Mouse (Mus musculus) urinary bladder, postnatal 36 days (tissue): Measurements from ENCODE around the gene Tnfrsf11a.
"Not testable (repeated sequence)": the region's sequence is repeated elsewhere in the genome, so short reads cannot be mapped to it uniquely, and the experiment has no call there.

Experiments used
- DNase-seq, 2 experiments: peaks; one replicate each; pipeline ENCODE4 v3.0.0; 2022; ENCODE audit warnings: low spot score in 2 of 2, mixed read lengths in 1 of 2

Tnfrsf11a gene

DNA sequence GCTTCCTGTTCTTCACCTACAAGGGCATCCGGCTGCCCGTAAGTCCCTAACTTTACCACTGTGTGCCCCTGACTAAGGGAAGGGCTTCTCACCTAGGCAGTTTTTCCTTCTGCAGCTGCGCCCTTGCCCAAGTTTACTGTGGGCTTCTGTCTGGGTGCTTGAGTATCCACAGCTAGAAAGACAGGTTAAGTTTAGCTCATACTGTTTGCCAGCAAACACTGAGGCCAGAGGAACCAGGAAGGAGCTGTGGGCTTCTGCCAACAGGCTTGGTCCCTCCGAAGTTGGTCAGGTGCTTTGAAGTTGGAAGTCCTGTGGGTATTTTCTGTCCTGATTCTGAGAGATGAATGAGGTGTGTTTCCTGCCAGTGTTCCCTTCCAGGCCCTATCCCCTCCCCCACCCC lies 4.6 kb downstream of the Tnfrsf11a start:
- DNase-seq, result no peak

DNA sequence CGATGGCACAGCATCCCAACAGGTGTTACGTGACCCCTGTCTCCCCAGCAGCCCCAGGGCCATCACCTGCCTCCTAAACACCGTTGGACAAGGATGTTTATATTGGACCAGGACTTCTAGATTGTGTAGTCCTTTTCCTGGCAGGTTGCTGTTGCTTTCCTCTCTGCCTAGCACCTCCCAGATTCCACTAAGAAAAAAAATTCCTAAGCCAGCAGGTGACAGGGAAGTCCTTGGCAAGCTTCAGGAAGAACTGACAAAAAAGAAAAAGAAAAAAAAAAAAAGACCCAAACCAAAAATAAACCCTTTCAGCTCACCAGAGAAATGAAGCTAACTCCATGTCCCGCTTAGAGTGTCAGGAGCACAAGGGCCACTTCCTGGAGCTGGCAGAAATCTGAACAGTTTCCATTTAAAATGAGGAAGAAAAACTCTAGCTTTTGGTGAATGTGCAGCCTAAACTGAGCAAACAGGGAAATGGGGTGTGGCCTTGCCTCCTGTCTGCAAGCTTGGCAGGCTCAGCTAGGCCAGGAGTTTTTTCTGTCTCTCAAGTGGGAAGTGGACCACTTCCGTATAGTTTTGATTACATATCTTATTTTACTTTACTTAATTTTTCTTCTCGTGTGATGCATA lies 6.3 kb downstream of the Tnfrsf11a start:
- DNase-seq, result peak in 1 of 2 experiments; percentile 17

DNA sequence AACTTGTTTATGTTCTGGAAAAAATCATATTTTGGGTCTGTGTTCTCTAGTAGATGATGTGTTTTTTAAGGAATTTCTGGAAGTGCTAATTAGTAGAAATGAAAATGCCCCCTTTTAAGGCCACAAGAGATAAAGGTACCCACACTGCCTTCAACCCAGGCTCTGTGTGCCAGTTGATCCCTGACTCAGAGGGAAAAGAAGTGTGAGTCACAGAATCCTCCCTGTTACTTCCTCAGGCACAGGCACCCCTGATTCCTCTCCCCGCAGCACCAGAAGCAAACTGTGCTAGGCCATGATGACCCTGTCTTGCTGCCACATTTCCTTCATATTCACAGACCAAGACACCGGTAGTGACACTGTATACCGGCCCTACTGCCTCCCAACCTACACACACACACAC lies 9.6 kb downstream of the Tnfrsf11a start:
- no peak for DNase-seq

DNA sequence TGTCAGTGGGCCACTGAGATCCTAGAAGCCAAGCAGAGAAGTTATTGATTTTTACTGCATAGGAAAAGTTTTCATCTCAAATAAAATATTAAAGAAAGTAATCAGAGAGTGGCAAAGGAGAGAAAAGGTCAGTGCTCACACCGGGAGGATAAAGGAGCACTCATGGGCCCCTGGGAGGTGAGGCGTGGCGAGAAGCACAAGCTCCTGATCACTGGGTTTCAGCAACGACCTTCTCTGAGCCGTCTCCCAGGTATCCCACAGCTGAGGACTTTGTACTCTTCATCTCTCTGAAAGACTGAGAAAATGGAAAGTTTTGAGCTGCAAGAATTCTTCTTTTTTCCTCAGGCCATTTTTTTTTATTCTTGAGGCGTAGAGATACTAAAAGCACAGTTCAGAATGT lies 14.2 kb downstream of the Tnfrsf11a start:
- DNase-seq, result no peak

DNA sequence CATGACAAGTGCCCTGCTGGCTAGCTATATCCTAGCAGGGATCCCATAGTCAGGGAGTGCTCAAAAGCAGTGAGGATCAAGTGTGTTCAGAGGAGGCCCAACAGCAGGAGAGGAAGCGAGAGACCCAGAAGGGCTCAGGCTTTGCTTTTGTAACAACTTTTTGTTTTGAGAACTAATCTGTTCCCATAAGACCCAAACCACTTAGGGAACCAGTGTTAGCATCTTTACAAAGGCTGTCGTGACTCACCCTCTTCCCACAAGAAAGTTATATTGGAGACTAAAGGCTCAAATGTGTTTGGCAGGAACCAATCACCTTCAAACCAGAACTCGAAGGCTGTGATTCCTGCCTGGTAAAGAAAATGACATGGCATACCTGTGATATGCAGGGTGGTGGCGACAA lies 15.2 kb downstream of the Tnfrsf11a start:
- DNase-seq, result no peak

DNA sequence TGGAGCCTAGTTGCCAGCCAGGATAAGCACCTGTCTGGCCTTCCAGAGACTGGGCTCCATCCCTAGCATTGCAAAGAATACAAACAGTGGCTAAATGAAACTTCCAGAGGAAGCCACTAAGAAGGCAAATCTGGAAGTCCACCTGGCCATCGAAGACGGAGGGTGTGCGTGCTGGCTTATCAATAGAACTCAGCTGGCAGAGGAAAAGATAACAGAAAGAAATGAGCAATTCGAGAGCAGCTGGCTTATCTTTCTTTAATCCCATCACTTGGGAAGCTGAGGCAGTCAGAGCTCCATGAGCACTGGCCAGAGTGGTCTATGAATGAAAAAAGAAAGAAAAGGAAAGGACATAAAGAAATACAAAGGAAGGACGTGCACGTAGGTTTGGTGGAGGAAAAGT lies 20.1 kb downstream of the Tnfrsf11a start:
- DNase-seq, result no peak

DNA sequence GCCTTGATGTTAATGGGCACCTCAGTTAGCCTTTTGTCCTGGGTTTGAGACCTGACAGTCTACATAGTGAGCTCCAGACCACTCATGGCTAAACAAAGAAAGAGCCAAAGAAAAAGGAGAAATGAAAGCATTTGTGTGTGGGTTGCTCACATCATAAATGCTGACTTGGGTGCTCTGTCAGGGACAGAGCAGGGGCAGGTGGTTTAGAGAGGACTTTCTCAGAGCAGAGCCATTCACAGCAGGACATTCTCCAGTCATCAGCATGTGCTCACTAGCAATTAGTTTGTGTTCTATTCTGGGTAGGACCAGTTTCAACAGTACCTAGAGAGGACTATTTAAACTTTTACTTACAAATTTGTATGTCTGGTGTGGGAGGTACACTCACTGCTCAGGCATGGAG lies 20.7 kb downstream of the Tnfrsf11a start:
- DNase-seq, result no peak

DNA sequence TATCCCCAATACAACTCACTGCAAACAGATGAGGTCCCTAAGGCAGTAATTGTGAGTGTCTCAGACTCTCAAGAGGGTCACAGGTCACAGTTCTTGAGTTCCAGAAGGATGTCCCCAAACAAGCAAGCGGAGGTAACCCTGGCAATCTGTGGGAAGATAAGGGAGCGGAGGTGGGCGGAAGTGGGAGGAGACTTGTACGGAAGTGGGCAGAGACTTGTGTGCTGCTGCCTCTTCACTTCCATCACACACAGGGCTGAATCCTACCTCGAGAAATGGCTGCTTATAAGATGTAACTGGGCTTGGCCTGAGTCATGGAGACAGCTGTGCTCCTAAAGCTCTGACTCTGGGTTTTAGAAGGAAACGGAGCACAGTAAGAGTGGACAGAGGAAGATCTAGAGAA lies 22.4 kb downstream of the Tnfrsf11a start:
- no peak for DNase-seq

DNA sequence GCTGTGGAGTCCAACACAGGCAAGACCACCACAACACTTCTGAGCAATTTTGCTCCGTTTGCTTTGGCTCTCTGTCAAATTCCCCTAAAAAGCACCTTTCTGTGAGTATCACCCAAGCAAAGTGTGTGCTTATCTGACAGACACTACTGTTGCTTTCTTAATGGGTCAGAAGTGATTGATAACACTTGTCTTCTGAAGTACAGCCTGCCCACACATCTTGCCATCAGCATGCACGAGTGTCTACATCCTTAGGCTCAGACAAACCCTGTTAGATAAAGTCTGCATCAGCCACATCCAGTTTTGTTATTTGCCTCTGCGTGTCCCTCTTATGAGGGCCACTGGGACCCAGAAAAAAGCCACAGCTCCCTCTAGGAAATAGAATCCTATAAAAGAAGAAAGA lies 23.8 kb downstream of the Tnfrsf11a start:
- DNase-seq, result no peak

DNA sequence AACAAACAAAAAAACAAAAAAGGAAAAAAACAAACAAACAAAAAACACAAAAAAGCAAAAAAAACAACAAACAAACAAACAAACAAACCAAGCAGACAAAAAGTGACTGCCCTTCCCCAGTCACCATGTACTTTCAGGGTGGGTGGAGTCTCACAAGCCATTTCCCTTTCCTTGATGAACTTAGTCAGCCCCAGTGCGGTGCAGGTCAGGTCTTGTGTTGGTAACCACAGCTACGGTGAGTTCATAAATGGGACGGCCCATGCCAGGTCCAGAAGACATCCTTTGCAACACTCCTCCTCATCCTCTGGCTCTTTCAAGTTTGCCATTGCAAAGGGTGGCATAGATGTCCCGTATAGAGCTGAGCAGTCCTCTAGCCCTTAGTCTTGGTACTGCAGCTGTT lies 25.0 kb downstream of the Tnfrsf11a start:
- no peak for DNase-seq

DNA sequence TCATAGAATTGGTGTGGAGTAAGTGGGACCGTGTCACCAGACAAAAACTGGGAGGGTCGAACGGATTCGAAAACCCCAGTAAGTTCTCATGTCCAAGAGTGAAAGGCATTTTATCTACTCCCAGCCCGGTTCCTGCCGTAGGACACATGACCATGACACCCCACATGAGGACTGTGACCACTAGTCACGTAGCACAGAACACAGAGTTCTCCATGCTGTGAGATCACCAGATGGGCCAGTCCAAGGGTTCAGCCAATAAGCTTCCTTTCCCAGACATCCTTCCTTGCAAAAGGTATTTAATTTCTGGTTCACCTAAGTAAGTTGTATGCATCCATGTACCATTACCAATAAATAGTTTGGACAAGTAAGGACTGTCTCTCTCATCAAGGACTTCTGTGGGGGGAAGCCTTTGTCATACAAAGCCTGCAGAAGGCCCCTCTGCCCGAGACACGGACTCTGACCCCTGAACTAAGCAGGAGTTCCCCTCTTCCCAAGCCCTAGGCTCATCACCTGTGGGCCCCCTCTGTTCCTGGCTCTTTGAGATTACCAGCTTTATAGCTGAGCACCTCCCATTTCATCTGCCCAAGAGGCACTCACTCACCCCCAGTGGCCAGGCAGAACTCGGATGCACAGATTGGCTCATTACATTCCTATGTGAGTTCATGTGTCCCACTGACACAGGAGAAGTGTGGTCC lies 26.7 kb downstream of the Tnfrsf11a start:
- DNase-seq, result no peak

DNA sequence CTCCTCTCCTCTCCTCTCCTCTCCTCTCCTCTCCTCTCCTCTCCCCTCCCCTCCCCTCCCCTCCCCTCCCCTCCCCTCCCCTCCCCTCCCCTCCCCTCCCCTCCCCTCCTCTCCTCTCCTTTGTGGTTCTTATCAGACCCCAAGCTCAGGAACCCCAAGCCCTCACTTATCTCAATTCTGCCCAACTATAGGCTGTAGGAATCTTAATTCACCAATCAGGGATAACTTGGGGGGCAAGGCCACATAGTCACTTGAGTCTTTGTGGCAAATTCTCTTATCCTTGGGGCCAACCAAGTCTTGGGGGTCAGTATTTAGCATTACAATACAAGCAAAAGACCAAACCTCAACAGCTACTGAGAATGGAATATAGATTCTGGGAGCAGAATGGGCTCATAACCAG lies 31.5 kb downstream of the Tnfrsf11a start:
- DNase-seq, result not testable (repeated sequence)

DNA sequence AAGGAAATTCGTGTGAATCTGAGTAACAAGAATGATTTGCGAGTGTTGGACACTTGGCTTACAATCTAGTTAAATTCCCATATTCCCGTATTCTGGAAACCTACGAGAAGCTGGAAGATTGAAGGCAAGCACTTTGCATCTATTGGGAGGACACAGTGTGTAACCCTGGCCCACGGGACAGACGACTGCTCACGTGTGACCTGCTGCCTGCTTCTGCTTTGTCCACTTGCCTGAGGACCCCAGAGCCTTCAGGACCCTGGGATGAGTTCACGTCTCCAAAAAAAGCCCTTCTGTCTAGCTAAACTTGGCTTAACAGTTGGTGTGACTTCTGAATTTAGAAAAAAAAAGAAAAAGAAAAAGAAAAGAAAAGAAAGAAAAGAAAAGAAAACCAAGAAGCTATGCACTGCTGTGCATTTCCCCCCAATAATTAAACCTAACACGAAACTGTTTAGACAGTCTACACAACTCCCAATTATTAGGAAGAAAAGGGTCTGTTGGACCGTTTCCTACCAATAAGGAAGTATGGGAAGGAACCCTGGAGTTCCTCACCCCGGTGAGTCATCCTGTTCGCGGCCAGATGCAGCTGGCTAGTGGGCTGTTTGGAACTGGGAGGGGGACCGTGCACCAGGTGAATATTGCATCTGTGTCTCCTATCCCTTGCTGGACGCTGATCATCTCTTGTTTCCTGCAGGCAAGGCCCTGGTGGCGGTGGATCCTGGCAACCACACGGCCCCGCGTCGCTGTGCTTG lies 32.6 kb downstream of the Tnfrsf11a start:
- no peak for DNase-seq

DNA sequence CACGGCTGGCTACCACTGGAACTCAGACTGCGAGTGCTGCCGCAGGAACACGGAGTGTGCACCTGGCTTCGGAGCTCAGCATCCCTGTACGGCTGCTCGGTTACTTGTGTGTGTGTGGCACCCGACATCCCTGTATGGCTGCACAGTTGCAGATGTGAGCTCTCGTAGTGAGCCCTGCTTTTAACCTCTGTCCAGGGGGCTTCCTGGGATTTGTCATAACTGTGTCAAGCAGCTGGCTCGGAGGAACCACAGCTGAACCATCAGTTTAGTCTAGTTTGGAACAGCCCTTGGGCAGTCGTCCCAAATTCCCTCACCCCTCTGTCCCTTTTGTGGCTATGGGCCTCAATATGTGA lies 33.2 kb downstream of the Tnfrsf11a start:
- DNase-seq, result no peak

DNA sequence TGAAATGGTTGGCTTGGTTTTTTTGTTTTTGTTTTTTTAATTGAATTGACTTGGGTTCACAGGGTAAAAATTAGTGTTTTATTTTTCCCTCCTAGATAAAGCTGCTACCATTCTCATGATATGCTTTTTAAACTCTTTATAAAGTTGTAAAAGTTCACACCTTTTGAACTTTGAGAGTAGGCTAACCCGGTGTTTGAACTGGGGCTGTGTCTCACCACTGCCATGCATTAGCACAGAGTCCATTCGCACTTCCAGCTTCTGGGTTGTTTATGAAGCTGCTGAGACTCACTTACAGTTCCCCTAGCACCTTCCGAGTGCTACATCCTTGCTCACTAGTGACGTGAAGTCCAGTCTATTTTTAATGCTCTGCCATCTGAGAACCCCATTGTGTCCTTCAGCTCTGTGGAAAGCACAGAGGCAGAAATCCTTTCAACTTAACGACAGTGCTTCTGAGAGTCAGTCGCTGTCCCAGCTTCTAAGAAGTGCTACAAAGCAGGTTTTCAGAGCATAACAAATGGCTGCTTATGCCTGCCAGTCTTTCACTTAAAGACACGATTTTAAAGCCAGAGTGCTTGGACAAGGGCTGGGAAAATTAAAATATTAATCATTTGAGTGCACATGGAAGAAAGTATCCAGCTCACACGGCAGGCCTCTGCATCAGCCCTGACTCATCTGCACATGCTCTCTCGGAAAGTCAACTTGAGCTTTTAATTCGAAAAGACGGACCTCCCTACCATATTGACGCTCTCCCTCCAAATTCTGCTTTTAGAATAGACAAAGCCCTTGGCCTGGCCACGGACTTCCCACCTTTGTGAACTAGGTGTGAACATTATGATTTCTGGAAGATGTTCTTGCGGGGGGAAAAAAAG lies 34.1 kb downstream of the Tnfrsf11a start:
- no peak for DNase-seq

DNA sequence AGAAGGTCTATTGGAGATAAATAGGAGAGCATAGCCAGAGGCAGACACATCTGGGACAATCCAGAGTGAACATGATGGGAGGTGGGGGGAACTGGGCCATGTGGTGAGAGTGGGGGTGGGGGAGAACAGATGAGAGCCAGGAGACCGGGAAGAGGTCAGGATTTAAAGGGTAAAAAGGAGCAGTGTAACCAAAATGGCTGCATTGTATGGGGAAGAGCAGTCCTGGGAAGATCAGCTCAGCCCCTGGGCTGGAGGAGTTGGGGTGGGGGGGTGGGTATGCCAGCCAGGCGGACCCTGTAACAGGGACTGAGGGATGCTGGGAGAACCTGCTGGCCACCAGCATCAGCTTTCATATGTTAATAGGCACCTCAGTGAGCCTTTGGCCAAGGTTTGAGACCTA lies 34.8 kb downstream of the Tnfrsf11a start:
- DNase-seq, result no peak

DNA sequence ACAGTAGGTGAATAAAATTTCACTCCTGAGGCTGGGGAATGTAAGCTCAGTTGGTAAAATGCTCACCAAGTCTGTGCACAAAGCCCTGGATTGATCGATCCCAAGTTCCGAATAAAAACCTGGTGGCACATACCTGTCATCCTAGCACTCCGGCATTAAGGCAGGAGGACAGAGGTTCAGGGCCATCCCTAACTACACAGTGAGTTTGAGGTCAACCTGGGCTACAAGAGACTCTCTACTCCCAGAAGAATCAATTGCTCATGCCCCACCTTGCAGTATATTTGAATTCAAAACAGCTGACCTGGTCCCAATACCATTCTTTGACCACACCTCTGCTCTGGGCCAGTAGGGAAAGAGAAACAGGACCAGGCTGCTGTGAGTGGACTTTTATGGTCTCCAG lies 35.2 kb downstream of the Tnfrsf11a start:
- DNase-seq, result no peak

DNA sequence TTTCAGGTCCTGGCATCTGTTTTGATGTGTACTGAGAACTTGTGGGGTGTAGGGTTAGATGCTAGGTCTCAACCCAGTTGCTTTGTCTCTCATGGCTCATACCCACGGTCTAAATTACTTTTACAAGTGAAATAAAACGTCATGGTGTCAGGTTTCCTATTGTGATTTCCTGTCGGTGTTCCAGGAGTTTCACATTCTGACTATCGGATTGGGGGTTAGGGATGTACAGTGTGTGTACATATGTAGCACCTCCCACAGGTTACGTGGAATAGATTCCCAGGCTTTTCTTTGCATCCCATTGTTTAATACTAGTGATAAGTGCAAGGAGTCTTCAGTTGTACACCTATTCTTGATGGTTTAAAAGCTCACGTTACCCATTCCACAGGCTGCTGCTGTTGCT lies 38.5 kb downstream of the Tnfrsf11a start:
- no peak for DNase-seq

DNA sequence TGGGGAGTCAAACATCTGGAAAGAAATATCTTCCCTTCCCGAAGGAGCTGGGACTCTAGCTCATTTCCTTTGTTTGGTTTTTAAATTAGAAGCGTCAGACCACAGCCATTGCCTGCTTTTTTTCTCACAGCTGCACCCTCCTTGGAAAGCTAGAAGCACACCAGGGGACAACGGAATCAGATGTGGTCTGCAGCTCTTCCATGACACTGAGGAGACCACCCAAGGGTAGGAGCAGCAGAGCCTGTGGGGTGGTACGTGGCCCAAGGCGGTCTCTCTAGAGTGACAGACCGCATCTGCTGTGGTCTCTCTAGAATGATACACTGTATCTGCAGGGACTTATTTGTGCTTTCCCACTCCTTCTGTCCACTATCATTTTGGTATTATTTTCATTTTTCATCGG lies 39.2 kb downstream of the Tnfrsf11a start:
- no peak for DNase-seq

DNA sequence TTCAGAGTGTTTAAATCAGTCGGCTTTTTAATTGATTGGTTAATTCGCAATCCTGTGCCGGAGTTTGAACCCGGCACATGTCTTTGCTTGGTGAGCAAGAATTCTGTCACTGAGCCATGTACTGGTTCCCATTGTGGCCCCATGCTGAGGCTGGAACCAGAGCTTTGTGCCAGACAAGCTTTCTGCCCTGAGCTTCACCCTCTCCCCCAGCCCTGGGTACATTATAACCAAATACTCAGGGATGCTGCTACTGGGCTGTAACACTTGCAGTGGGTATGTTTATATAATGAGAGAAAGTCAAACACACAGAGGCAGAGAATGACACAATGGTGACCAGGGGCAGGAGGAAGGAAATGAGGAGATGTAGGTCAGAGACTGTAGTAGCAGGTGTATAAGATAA lies 43.8 kb downstream of the Tnfrsf11a start:
- DNase-seq, result no peak

DNA sequence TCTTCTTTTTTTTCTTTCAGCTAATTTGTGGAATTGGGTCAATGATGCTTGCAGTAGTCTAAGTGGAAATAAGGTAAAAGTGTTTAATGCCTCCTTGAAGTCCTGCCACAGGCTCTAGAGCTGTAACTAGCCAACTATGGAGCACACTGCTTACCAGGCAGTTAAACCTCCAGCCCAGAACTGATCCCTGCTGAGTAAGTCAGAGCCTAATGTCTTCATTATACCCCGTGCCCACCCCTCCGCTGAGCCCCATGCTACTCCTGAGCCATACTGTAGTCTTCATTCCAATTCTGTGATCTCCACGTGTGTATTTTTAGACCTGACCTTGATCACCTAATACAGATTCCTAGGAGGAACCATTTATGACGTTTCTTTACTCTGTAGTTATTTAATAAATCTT lies 44.5 kb downstream of the Tnfrsf11a start:
- DNase-seq, result no peak

DNA sequence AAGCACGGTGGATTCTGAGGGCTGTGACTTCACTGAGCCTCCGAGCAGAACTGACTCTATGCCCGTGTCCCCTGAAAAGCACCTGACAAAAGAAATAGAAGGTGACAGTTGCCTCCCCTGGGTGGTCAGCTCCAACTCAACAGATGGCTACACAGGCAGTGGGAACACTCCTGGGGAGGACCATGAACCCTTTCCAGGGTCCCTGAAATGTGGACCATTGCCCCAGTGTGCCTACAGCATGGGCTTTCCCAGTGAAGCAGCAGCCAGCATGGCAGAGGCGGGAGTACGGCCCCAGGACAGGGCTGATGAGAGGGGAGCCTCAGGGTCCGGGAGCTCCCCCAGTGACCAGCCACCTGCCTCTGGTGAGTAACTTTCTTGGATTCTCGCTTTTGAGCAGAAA lies 46.9 kb downstream of the Tnfrsf11a start:
- no peak for DNase-seq
